Mouse (Mus musculus) megakaryocyte, embryonic 14.5 days (primary cell): ENCODE data around the gene Atxn10.

ENCODE experiments used
- FLI1 ChIP-seq: IDR thresholded peaks from 2 replicates; pipeline ENCODE4 v1.6.1; 2012; ENCODE audit warnings: low read length, inconsistent platforms, mixed read lengths
- GATA1 ChIP-seq: IDR thresholded peaks from 3 replicates; pipeline ENCODE4 v1.6.1; 2012; ENCODE audit warnings: mixed read lengths, low read length, inconsistent platforms, borderline replicate concordance

DNA sequence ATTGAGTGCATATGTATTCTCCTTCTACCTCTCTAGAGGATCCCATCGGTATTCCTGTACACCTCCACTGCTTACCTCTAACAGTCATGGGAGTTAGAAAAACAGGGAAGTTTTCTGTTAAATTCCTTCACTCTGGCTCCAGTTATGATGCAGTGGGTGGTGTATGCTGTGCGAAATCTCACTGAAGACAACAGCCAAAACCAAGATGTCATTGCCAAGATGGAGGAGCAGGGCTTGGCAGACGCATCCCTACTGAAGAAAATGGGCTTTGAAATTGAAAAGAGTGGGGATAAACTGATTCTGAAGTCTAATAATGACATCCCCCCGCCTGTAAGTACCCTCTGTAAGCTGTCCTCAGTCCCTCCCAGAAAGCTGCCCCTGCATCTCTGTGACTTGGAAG is 126.1 kb downstream of the Atxn10 start:
- TF ChIP-seq GATA1 (no peak), FLI1 (no peak)
